Mouse (Mus musculus): ENCODE results near the gene Fam136a. TPM values are rescaled to one million over a fixed set of nuclear protein-coding genes. Genes with fewer than 3 reads are reported as not detected.
"Not testable (repeated sequence)": the region's sequence is repeated elsewhere in the genome, so short reads cannot be mapped to it uniquely, and the experiment has no call there.

Fam136a gene
- total RNA-seq, 1 experiment from 2014 or later = 84.9 TPM

GRCm38 (mm10) chr6:86366125-86366852 is 843 bp downstream of the Fam136a start:
- peak; percentile 90 for DNase-seq

- no peak for DNase-seq
These were observed 1.4 kb downstream of the Fam136a start for GRCm38 (mm10) chr6:86366853-86367249.

GRCm38 (mm10) chr6:86368479-86368878 is 3.0 kb downstream of the Fam136a start:
- no peak for DNase-seq

- peak; percentile 42 for DNase-seq
These were observed 4.8 kb downstream of the Fam136a start for GRCm38 (mm10) chr6:86370093-86370713.

GRCm38 (mm10) chr6:86370764-86371339 is 5.4 kb downstream of the Fam136a start, which contains the start of gene Snrpg:
Gene Snrpg, plus strand, starts transcription at chr6:86371304.
- no peak for DNase-seq

- peak; percentile 97 for DNase-seq
These were observed 6.0 kb downstream of the Fam136a start for GRCm38 (mm10) chr6:86371340-86371911.

- peak; percentile 36 for DNase-seq
These were observed 6.6 kb downstream of the Fam136a start for GRCm38 (mm10) chr6:86371950-86372516.

GRCm38 (mm10) chr6:86373556-86373955 is 8.1 kb downstream of the Fam136a start:
- no peak for DNase-seq

- peak; percentile 34 for DNase-seq
These were observed 12.9 kb downstream of the Fam136a start for GRCm38 (mm10) chr6:86378341-86378740.

GRCm38 (mm10) chr6:86380112-86380511 is 14.7 kb downstream of the Fam136a start:
- not testable (repeated sequence) for DNase-seq

- DNase-seq = no peak
These were observed 17.1 kb downstream of the Fam136a start for GRCm38 (mm10) chr6:86382551-86382950.

GRCm38 (mm10) chr6:86383370-86383769 is 17.9 kb downstream of the Fam136a start:
- no peak for DNase-seq

- no peak for DNase-seq
These were observed 19.2 kb downstream of the Fam136a start for GRCm38 (mm10) chr6:86384692-86385091.

- no peak for DNase-seq
These were observed 20.1 kb downstream of the Fam136a start for GRCm38 (mm10) chr6:86385362-86386104.

GRCm38 (mm10) chr6:86387313-86387712 is 21.9 kb downstream of the Fam136a start:
- no peak for DNase-seq

GRCm38 (mm10) chr6:86388461-86388860 is 23.0 kb downstream of the Fam136a start:
- DNase-seq = no peak

GRCm38 (mm10) chr6:86391326-86391725 is 25.9 kb downstream of the Fam136a start:
- no peak for DNase-seq

- peak; percentile 21 for DNase-seq
These were observed 27.7 kb downstream of the Fam136a start for GRCm38 (mm10) chr6:86393187-86393586.

GRCm38 (mm10) chr6:86394078-86394720 is 28.8 kb downstream of the Fam136a start:
- DNase-seq = no peak

GRCm38 (mm10) chr6:86395021-86395420 is 29.6 kb downstream of the Fam136a start:
- DNase-seq = no peak

- DNase-seq = no peak
These were observed 30.5 kb downstream of the Fam136a start for GRCm38 (mm10) chr6:86395969-86396368.
